Mouse (Mus musculus): Measurements from ENCODE around the gene Txn2.

- TF ChIP-seq POLR2A (IDR thresholded peaks at IDR 0.05; ENCODE audit: borderline replicate concordance, control insufficient read depth, low read depth, low read length) (no peak), CTCF (IDR thresholded peaks at IDR 0.05; ENCODE audit: control insufficient read depth, insufficient read depth, low read length) (no peak)
Observed at GRCm38 (mm10) chr15:77938516-77938915, 9.7 kb upstream of the Txn2 start.
